Mouse (Mus musculus) embryo, embryonic 11 days (tissue): Measurements from ENCODE around the gene Orc3.
"Not testable (repeated sequence)": the region's sequence is repeated elsewhere in the genome, so short reads cannot be mapped to it uniquely, and the experiment has no call there.

Experiments used
- DNase-seq: peaks from one replicate; pipeline ENCODE4 v3.0.0-alpha.2; 2015

Orc3 gene

GRCm38 (mm10) chr4:34581489-34581888, 33.3 kb downstream of the Orc3 start:
- not testable (repeated sequence) for DNase-seq

- no peak for DNase-seq
These were observed 35.5 kb downstream of the Orc3 start for GRCm38 (mm10) chr4:34579215-34579614.

DNA sequence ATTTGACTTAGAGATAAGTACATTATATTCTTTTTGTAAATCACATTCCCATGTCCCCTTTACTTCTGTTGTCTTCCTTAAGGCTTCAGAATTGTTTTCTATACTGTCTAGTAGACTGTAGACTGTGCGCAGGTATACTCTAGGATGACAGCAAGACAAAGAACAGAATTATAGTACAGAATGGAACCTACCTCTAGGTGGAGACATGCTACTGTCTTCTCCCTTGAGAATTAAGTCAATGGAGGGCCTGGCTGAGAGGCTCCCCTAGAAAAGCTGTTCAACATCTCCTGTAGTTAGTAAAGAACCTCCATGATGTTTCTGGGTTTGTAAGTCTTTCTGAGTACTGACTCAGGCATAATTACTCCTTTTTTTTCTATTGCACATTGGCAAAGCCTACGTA, 37.7 kb downstream of the Orc3 start:
- DNase-seq = peak; percentile 12

DNA sequence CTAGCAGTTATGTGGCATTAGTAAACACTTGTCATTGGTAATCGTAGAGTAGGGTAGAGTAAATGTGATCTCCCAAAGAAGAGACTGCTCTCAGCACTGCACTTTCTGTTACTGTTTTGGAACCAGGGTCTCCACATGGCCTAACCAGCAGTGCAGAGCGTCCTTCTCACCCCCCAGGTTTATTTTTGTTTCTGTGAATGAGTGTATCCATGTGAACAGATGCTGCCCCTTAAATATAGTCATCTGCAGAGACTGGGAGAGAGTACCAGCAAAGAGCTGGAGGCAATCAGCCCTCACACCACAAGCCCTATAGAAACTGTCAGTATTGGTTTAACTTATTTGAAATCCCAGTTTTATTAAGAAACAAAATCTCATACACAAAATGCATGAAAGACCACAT, 41.9 kb downstream of the Orc3 start:
- DNase-seq = no peak

DNA sequence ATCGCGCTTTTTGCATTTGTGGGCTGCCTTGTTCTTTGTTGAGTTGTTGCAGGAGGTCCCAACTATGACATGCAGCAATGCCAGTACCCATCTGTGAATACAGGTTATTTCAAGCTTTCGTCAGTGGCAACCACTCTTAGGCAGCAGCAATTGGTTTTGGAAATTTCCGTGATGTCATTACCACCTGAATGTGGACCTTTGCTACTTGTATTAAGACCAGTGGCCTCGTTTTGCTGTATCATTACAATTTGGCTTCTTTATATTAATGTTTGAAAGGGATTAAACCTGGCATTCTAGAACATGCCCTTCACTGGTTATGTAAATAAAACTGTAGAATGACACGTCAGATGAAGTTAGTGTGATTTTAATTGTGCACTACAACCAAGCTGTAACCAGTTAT, 48.5 kb downstream of the Orc3 start:
- no peak for DNase-seq

GRCm38 (mm10) chr4:34560971-34561370, 53.8 kb downstream of the Orc3 start:
- peak; percentile 74 for DNase-seq

DNA sequence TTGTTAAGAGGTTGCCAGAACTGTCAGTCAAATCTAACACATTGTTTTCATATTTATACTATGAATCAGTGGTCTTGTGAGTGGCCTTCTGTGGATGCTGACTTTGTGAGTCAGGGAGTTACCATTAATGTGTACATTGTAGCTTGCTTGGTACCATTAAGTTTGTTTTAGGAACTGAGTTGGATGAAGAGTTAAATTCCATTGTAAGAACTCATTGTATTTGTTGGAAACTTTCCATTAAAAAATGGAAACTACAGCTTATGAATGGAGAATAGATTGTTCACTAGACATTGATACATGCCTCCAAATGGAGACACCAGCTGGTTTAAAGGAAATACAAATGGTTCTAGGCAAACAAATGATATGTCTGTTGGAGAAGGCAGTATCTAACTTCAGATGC, 58.6 kb downstream of the Orc3 start:
- DNase-seq = no peak

GRCm38 (mm10) chr4:34555604-34556003, 59.1 kb downstream of the Orc3 start:
- DNase-seq = no peak

DNA sequence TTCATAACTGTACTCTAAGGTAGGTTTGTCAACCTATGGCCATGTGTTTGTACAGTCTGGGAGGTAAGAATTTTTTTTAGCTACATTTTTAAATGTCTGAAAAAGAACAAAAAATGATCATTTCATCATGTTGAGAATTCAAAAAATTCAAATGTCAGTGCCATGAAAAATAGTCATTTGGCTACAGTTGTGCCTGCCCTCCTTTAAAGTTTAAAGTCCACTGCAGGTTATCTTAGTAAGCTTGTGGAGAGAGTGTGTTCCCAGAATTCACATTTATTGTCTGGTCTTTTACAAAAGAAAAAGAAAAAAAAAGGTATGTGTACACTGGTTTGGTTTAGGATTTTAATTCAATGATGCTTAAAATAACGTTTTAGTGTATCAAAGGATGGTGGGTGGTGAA, 60.1 kb downstream of the Orc3 start:
- no peak for DNase-seq

DNA sequence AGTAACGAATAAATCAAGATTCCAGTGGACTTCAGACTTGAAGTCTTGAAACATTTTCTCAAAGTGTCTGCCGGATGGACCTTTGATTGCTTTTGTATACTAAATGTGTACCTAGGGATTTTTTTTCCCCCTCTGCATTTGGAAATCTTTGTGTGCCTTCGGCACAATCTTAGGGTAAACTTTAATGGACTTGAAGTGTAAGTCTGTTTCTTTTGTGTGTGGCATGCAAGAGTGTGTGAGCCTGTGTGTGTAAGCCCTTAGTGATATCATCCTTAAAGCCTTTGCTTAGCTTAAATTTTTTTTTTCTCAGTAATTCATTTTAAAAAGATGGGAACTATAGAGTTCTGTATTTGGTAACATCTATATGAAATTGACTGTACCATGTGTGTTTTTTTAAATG, 62.8 kb downstream of the Orc3 start:
- DNase-seq = no peak

DNA sequence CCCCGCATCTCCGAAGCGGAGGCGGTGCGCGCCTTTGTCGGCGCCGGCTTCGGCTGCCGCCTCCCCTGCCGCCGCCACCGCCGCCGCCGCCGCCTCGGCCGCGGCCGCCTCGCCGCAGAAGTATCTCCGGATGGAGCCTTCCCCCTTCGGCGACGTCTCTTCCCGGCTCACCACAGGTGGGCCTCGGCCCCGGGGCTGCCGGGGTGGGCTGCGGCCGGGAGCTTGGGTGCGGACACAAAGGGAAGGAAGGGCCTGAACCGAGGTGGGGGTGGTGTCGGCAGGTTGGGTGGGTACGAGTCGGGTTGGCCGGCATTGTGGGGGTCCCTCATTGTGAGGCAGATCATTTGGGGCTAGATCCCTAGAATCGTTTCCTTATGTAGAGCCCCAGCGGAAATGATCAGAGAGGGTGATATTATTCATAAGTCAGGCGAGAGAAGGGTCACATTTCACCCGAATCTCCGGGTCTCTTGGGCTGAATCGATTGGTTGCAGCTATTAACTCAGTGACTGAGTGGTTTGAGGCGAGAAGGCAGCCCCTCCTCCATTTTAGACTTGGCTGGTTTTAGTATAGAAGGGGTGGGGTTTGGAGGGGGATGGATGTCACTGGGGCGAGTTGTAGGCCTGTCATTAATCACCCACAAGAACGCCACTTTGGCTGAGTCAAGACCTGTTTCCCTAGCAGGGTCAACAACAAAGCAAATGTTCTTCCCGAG, 63.5 kb downstream of the Orc3 start:
- peak; percentile 86 for DNase-seq

DNA sequence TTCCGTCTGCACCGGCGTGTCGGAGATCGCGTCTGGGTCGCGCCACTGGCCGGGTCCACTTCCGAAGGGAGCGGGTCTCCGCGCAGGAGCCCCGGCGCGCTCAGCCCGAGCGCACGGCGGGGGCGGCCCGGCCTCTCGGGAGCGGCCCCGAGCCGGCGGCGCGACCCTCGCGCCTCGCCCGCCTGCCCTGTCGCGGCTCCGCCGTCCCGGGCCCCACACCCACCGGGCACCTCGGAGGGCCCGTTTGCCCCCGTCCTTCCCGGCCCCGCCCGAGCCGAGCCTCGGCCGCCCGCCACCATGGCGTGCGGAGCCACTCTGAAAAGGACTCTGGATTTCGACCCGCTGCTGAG, 64.0 kb downstream of the Orc3 start, which contains the start of gene Akirin2:
Akirin2 (plus strand) TSS at position 190 of the 350 bp plus-strand sequence.
- DNase-seq = no peak

- peak; percentile 97 for DNase-seq
These were observed 64.6 kb downstream of the Orc3 start for GRCm38 (mm10) chr4:34549981-34550747.

GRCm38 (mm10) chr4:34529941-34530340, 84.8 kb downstream of the Orc3 start:
- no peak for DNase-seq

- no peak for DNase-seq
These were observed 85.4 kb downstream of the Orc3 start for GRCm38 (mm10) chr4:34529379-34529778.

GRCm38 (mm10) chr4:34528430-34529100, 86.2 kb downstream of the Orc3 start:
- DNase-seq = no peak

DNA sequence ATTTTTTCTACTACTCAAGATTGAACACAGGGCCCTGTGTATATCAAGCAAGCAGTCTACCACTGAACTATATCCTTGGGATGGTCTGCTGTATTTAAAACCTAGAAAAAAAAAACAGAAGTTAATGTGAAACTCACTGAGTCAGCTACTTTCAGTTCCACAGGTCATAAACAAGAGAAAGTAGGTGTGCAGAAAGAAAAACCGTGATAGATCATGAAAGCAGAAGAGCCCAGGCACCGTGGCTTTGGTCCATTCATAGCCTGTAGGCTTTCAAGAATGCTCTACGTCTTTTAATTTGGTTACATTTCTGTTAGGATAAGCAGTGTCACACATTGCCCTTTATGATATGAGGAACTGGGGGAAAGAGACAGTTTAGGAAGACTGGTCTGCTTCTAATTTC, 88.0 kb downstream of the Orc3 start:
- DNase-seq = no peak

GRCm38 (mm10) chr4:34523586-34523985, 91.2 kb downstream of the Orc3 start:
- DNase-seq = no peak

DNA sequence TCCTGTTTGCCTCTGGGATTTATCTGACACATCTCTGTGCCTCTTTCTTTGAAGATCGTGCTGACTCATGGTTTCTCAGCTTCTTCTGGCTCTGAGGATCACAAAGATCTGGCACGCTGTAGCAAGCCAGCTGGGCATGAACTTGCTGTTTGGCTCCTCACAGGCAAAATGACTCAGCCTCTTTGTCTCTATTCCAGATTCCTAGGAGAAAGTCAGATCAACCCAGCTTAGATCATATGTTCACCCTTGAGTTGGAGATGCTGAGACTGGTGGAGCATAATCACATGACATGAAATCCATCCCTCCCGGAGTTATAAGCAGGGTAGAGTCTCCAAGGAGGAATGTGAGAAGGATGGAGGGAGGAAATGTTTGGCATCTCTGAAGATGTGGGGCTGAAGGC, 91.9 kb downstream of the Orc3 start:
- DNase-seq = peak; percentile 2
